Mouse (Mus musculus) lung, adult 2 months (tissue): ENCODE results near the gene Uvssa.

ENCODE experiments used
- CTCF ChIP-seq: fragments of 200-500 bp; IDR thresholded peaks from 2 replicates; pipeline ENCODE4 v1.5.1; 2011; ENCODE audit warnings: mild to moderate bottlenecking, low read length, control low read depth; ENCODE audit not compliant: insufficient read depth
- POLR2A ChIP-seq: fragments of 200-500 bp; IDR thresholded peaks from 2 replicates; pipeline ENCODE4 v1.6.1; 2011; ENCODE audit warnings: low read depth, mild to moderate bottlenecking, control low read depth, low read length, borderline replicate concordance; ENCODE audit errors: extremely low read depth

DNA sequence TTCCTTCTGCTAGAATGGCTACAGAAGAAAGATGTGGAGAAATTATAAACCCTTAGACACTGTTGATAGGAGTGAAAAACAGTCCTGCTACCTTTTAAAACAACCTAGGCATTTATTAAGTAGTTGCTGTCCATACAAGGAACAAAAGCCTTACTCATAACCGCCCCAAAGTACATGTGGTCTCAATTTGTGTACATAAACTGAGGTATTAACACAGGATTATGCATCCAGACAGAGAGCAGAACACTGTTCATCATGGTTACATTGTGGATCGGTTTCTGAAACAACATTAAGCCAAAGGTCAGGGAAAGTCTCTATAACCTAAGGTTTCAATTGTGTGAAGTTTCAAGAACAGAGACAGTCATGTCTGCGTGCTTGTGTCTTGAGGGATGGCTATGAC is 25.3 kb upstream of the Uvssa start:
- no peak for TF ChIP-seq POLR2A
- no peak for TF ChIP-seq CTCF
